Mouse (Mus musculus): ENCODE results near the gene Mapk10.

Gene Mapk10

GRCm38 (mm10) chr5:103211101-103211848 is at the start of gene Mapk10:
Gene Mapk10, minus strand, starts transcription at chr5:103211334.
- peak; percentile 83 to 90 for DNase-seq (ENCODE audit: low spot score in 2 of 2)

GRCm38 (mm10) chr5:103256144-103256543 is 45.0 kb upstream of the Mapk10 start:
- no peak for DNase-seq (ENCODE audit: low spot score in 2 of 2)

GRCm38 (mm10) chr5:103242430-103242829 is 31.3 kb upstream of the Mapk10 start:
- no peak for DNase-seq (ENCODE audit: low spot score in 2 of 2)

GRCm38 (mm10) chr5:103231822-103232221 is 20.7 kb upstream of the Mapk10 start:
- no peak for DNase-seq (ENCODE audit: low spot score in 2 of 2)

- no peak for DNase-seq (ENCODE audit: low spot score in 2 of 2)
These were observed 19.2 kb upstream of the Mapk10 start for GRCm38 (mm10) chr5:103230334-103230733.

GRCm38 (mm10) chr5:103229321-103229720 is 18.2 kb upstream of the Mapk10 start:
- DNase-seq (ENCODE audit: low spot score in 2 of 2) = peak in 1 of 2 experiments; percentile 56

- DNase-seq (ENCODE audit: low spot score in 2 of 2) = no peak
These were observed 10.9 kb upstream of the Mapk10 start for GRCm38 (mm10) chr5:103221997-103222396.

GRCm38 (mm10) chr5:103210644-103211043 is 490 bp downstream of the Mapk10 start:
- DNase-seq (ENCODE audit: low spot score in 2 of 2) = peak; percentile 30 to 43

- no peak for DNase-seq (ENCODE audit: low spot score in 2 of 2)
These were observed 1.1 kb downstream of the Mapk10 start for GRCm38 (mm10) chr5:103210018-103210417.

GRCm38 (mm10) chr5:103209486-103209885 is 1.6 kb downstream of the Mapk10 start:
- DNase-seq (ENCODE audit: low spot score in 2 of 2) = peak; percentile 33 to 54

GRCm38 (mm10) chr5:103208869-103209268 is 2.3 kb downstream of the Mapk10 start:
- DNase-seq (ENCODE audit: low spot score in 2 of 2) = peak in 1 of 2 experiments; percentile 51

- peak; percentile 58 to 64 for DNase-seq (ENCODE audit: low spot score in 2 of 2)
These were observed 3.1 kb downstream of the Mapk10 start for GRCm38 (mm10) chr5:103208021-103208511.

- no peak for DNase-seq (ENCODE audit: low spot score in 2 of 2)
These were observed 13.3 kb downstream of the Mapk10 start for GRCm38 (mm10) chr5:103197796-103198325.

GRCm38 (mm10) chr5:103194549-103194948 is 16.6 kb downstream of the Mapk10 start:
- no peak for DNase-seq (ENCODE audit: low spot score in 2 of 2)

GRCm38 (mm10) chr5:103193700-103194099 is 17.4 kb downstream of the Mapk10 start:
- no peak for DNase-seq (ENCODE audit: low spot score in 2 of 2)

- DNase-seq (ENCODE audit: low spot score in 2 of 2) = no peak
These were observed 19.6 kb downstream of the Mapk10 start for GRCm38 (mm10) chr5:103191577-103191976.

- DNase-seq (ENCODE audit: low spot score in 2 of 2) = no peak
These were observed 26.9 kb downstream of the Mapk10 start for GRCm38 (mm10) chr5:103184256-103184655.

- DNase-seq (ENCODE audit: low spot score in 2 of 2) = no peak
These were observed 29.5 kb downstream of the Mapk10 start for GRCm38 (mm10) chr5:103181622-103182021.

- DNase-seq (ENCODE audit: low spot score in 2 of 2) = no peak
These were observed 34.1 kb downstream of the Mapk10 start for GRCm38 (mm10) chr5:103177010-103177409.

- DNase-seq (ENCODE audit: low spot score in 2 of 2) = no peak
These were observed 35.1 kb downstream of the Mapk10 start for GRCm38 (mm10) chr5:103175989-103176388.

- peak; percentile 87 to 88 for DNase-seq (ENCODE audit: low spot score in 2 of 2)
These were observed 36.5 kb downstream of the Mapk10 start for GRCm38 (mm10) chr5:103174607-103175006.

- DNase-seq (ENCODE audit: low spot score in 2 of 2) = no peak
These were observed 39.9 kb downstream of the Mapk10 start for GRCm38 (mm10) chr5:103171207-103171606.

GRCm38 (mm10) chr5:103167371-103167770 is 43.8 kb downstream of the Mapk10 start:
- DNase-seq (ENCODE audit: low spot score in 2 of 2) = peak; percentile 51 to 57
